Mouse (Mus musculus): ENCODE data around the gene Ubxn11.

DNA sequence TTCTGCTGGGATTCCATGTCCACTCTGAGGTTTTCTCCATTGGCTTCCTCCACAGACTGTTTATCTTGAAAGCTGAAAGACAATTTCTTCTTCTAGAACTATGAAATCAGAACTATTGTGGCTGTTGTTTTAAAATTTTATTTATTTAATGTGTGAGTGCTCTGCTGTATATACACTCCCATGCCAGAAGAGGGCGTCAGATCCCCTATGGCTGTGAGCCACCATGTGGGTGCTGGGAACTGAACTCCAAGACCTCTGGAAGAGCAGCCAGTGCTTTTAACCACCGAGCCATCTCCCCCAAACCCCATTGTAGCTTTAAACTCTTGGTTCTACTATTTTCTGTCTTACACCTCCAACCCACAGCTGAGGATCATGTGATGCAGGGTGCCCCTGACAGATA lies 36.5 kb downstream of the Ubxn11 start:
- TF ChIP-seq CTCF (IDR thresholded peaks at IDR 0.05; ENCODE audit: low read depth) (peak; percentile 25), EP300 (optimal IDR thresholded peaks at IDR 0.05) (no peak)
